Mouse (Mus musculus) T-helper 17 cell (primary cell): Measurements from ENCODE around the gene Kndc1.

Experiments
- in situ Hi-C, 2 experiments: fragments of 300-600 bp; cut with MboI, MseI; formaldehyde crosslinking; loops; 1 replicate in 1 of 2; 2 replicates in 1 of 2; pipeline ENCODE4 v1.15.1; 2025; ENCODE audit warnings: high pct_unique_total_duplicates in 2 of 2

Gene Kndc1

GRCm38 (mm10) chr7:139950283-139950971 lies 55.9 kb downstream of the Kndc1 start:
- in situ Hi-C loops, result loop anchor here in 1 of 2 experiments (10.0 kb wide), 1 partner anchor 1404 kb away; no protein-coding TSS in a partner anchor

- in situ Hi-C loops, result loop anchor here in 1 of 2 experiments (10.0 kb wide), 1 partner anchor 1404 kb away; no protein-coding TSS in a partner anchor
Observed at GRCm38 (mm10) chr7:139951079-139951478, 56.6 kb downstream of the Kndc1 start.

GRCm38 (mm10) chr7:139951991-139952633 lies 57.6 kb downstream of the Kndc1 start:
- in situ Hi-C loops, result loop anchor here in 1 of 2 experiments (10.0 kb wide), 1 partner anchor 1403 kb away; no protein-coding TSS in a partner anchor

GRCm38 (mm10) chr7:139955505-139955904 lies 61.0 kb downstream of the Kndc1 start:
- in situ Hi-C loops, result loop anchor here in 1 of 2 experiments (10.0 kb wide), 1 partner anchor 1399 kb away; no protein-coding TSS in a partner anchor

- in situ Hi-C loops, result loop anchor here in 1 of 2 experiments (10.0 kb wide), 1 partner anchor 1398 kb away; no protein-coding TSS in a partner anchor
Observed at GRCm38 (mm10) chr7:139956658-139957057, 62.2 kb downstream of the Kndc1 start.

- in situ Hi-C loops, result loop anchor here in 1 of 2 experiments (10.0 kb wide), 1 partner anchor 1397 kb away; no protein-coding TSS in a partner anchor
Observed at GRCm38 (mm10) chr7:139957437-139957836, 62.9 kb downstream of the Kndc1 start.

- in situ Hi-C loops, result loop anchor here in 1 of 2 experiments (10.0 kb wide), 1 partner anchor 1397 kb away; no protein-coding TSS in a partner anchor
Observed at GRCm38 (mm10) chr7:139957958-139958357, 63.5 kb downstream of the Kndc1 start.

- in situ Hi-C loops, result no loop called here
Observed at GRCm38 (mm10) chr7:139961141-139961540, 66.6 kb downstream of the Kndc1 start.

- in situ Hi-C loops, result no loop called here
Observed at GRCm38 (mm10) chr7:139963814-139964213, 69.3 kb downstream of the Kndc1 start.

- in situ Hi-C loops, result no loop called here
Observed at GRCm38 (mm10) chr7:139967175-139967574, 72.7 kb downstream of the Kndc1 start.

GRCm38 (mm10) chr7:139968428-139968827 lies 73.9 kb downstream of the Kndc1 start:
- in situ Hi-C loops, result no loop called here

GRCm38 (mm10) chr7:139969348-139970130 lies 75.0 kb downstream of the Kndc1 start:
- in situ Hi-C loops, result loop anchor here in 1 of 2 experiments (10.0 kb wide), 2 partner anchors 565 to 1205 kb away; partner anchors contain the start of gene Rnh1

- in situ Hi-C loops, result loop anchor here in 1 of 2 experiments (10.0 kb wide), 2 partner anchors 564 to 1204 kb away; partner anchors contain the start of gene Rnh1
Observed at GRCm38 (mm10) chr7:139970216-139970919, 75.9 kb downstream of the Kndc1 start.

GRCm38 (mm10) chr7:139970979-139971378 lies 76.5 kb downstream of the Kndc1 start:
- in situ Hi-C loops, result loop anchor here in 1 of 2 experiments (10.0 kb wide), 2 partner anchors 564 to 1204 kb away; partner anchors contain the start of gene Rnh1

GRCm38 (mm10) chr7:139971436-139971835 lies 76.9 kb downstream of the Kndc1 start:
- in situ Hi-C loops, result loop anchor here in 1 of 2 experiments (10.0 kb wide), 2 partner anchors 563 to 1203 kb away; partner anchors contain the start of gene Rnh1

- in situ Hi-C loops, result loop anchor here in 1 of 2 experiments (10.0 kb wide), 2 partner anchors 562 to 1202 kb away; partner anchors contain the start of gene Rnh1
Observed at GRCm38 (mm10) chr7:139972923-139973331, 78.4 kb downstream of the Kndc1 start.

GRCm38 (mm10) chr7:139974307-139974706 lies 79.8 kb downstream of the Kndc1 start:
- in situ Hi-C loops, result loop anchor here in 1 of 2 experiments (10.0 kb wide), 2 partner anchors 560 to 1200 kb away; partner anchors contain the start of gene Rnh1

GRCm38 (mm10) chr7:139975471-139975870 lies 81.0 kb downstream of the Kndc1 start:
- in situ Hi-C loops, result loop anchor here (5.0 to 10.0 kb wide), 4 partner anchors 87 to 1199 kb away; partner anchors contain the start of genes Olfr525 (in 1 of the 2) and Rnh1 (in 1 of the 2)

GRCm38 (mm10) chr7:139978278-139978892 lies 83.9 kb downstream of the Kndc1 start, which contains the start of gene 6430531B16Rik:
Gene 6430531B16Rik, minus strand, starts transcription at chr7:139978755.
- in situ Hi-C loops, result loop anchor here (5.0 to 10.0 kb wide), 4 partner anchors 84 to 1196 kb away; partner anchors contain the start of genes Olfr525 (in 1 of the 2) and Rnh1 (in 1 of the 2)
